Mouse (Mus musculus): ENCODE measurements around the gene Mmp28.

The Mmp28 gene

DNA sequence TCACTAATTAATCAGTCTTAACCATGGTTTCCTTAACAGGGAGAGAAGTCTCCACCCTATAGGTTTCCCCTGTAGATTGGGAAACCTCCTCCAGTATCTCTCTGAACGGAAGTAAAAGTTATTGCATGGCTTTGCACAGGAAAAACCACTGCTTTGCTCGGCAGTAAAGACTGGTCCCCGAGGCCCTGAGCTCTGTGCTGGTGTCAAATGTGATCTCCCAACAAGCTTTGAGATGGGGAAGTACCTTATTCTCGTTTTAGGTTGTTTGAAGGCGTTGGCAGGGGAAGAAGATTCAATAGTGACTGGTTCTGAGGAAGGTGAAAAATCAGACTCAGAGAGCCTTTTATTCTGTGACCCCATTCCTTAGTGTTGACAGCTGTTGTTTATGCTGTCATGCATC is 64.1 kb downstream of the Mmp28 start:
- no peak for DNase-seq

DNA sequence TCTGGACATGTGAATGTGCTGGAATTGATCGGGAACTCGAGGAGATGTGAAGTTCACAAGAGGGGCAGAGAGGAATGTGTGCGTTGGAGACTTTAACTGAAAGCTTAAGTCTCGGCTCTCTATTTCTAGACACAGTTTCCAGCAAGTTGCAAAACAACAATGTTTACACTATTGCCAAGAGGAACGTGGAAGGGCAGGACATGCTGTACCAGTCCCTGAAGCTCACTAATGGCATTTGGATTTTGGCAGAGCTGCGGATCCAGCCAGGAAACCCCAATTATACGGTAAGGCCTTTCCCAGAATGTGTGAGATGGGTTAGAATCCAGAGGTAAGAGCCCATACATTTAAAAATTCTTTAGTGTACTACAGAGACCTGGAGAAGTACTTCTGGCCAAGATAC is 65.2 kb downstream of the Mmp28 start:
- no peak for DNase-seq

DNA sequence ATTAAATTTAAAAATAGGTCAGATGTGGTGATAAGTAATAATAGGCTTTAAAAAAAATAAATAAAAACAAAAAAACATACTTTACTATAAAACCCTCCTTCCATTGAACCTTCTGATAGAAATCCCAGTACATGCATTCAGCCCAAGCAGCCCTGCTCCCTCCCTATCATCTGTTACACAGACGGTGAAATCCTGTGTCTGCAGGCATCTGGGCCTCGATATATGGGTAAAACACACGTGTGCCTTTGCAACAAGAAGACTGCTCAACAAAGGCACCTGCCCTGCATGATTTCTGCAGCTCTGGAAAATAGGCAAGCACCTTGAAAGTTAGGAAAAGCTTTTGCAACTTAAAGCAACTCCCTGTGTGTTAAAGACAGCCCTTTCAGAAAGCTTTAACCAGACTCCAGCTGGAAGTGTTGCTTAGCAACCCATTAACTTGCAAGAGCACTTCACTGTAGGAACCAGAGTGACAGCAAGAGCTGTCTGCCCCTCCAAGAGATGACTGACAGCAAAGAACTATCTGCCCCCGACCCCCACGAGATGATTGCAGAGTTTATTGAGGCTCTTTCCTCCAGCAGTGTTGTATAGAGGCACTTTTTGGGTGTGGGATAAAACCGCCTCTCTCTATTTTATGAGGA is 68.0 kb downstream of the Mmp28 start:
- DNase-seq = no peak

DNA sequence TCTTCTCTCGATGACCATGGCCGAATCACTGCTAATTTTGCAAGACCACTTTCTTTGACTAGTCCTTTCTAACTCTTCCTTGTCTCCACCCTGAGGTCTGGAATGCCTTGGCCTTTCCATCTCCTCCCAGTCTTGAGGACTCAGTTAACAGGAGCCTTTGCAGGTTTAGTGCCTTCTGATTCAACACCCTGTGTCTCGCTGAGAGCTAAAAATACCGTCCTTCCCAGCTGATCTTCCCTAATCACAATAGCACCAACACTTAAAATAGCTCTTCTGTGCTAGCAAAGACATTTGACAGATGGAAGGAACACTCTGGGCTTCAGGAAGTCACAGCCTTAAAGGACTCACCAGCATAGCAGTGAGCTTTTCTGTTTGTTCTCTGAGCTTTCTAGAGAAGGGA is 69.8 kb downstream of the Mmp28 start:
- DNase-seq = no peak
